Mouse (Mus musculus): ENCODE results near the gene Kat2a. TPM values are rescaled to one million over a fixed set of nuclear protein-coding genes. Genes with fewer than 3 reads are reported as not detected.

Kat2a gene
- total RNA-seq, 2 experiments from 2014 or later = 6.0 to 6.6 TPM

DNA sequence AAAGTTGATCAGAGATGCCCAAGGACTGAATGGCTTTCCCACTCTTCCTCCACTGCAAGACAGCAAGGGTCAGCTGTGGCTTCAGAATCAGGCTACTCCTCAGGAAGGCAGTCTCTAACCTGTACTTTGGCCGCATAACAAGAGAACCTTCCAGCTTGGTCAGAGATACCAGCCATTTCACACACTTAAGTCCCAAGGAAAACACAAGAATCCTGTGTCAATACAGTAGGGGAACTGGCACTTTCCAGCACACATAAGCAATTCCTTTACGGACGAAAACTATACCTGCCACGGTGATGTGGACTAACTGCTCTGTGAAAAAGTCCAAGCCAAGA, 24.4 kb upstream of the Kat2a start:
- no peak for ATAC-seq (replicated peaks; ENCODE audit: low FRiP score, poor library complexity, severe bottlenecking)

GRCm38 (mm10) chr11:100735954-100736745, 23.9 kb upstream of the Kat2a start:
- peak; percentile 28 for ATAC-seq (replicated peaks; ENCODE audit: low FRiP score, poor library complexity, severe bottlenecking)

- ATAC-seq (replicated peaks; ENCODE audit: low FRiP score, poor library complexity, severe bottlenecking) = no peak
Observed at GRCm38 (mm10) chr11:100735134-100735865, 23.0 kb upstream of the Kat2a start.

- ATAC-seq (replicated peaks; ENCODE audit: low FRiP score, poor library complexity, severe bottlenecking) = no peak
Observed at GRCm38 (mm10) chr11:100730477-100731205, 18.4 kb upstream of the Kat2a start.

DNA sequence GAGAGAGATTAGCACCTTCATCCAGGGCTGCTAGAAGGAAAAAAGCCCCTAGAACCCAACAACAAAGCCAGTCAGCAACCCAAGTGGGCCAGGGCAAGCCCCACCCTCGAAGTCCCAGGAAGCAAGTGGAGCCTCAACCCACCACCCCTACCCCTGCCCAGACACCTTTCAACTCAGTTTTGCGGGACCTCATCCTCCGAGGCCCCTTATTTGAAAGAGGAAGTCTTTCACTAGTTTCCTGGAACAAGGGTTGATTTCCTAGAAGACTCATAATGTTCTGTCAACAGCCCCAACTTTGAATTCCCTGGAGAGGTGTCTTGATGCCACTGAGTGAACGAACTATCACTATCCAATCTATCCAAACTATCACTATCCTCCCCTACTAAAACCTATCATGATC, 17.7 kb upstream of the Kat2a start:
- no peak for ATAC-seq (replicated peaks; ENCODE audit: low FRiP score, poor library complexity, severe bottlenecking)

GRCm38 (mm10) chr11:100728601-100729000, 16.3 kb upstream of the Kat2a start:
- no peak for ATAC-seq (replicated peaks; ENCODE audit: low FRiP score, poor library complexity, severe bottlenecking)

DNA sequence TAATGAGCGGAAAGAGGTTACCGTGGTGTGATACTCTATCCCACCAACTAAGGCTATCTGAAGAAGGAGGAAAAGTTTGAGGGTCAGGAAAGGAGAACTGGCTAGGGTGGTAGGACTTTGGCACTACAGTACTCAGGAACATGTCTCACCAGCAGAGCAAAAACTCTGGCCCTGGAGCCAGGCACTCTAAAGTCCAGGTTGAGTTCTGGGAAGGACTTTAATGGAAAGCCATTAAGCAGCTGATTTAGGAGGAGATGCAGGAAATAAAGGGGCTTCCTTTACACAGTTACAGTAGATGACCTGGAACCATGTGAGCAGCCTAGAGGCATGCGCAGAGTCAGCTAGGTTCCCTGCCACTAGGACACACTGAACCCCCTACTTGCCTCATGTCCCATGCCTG, 14.9 kb upstream of the Kat2a start:
- no peak for ATAC-seq (replicated peaks; ENCODE audit: low FRiP score, poor library complexity, severe bottlenecking)

- ATAC-seq (replicated peaks; ENCODE audit: low FRiP score, poor library complexity, severe bottlenecking) = 0 out of 2 replicates have a peak, but pooled peaks have one; percentile 16
Observed at GRCm38 (mm10) chr11:100724919-100725512, 12.8 kb upstream of the Kat2a start.

- 0 out of 2 replicates have a peak, but pooled peaks have one; percentile 1 for ATAC-seq (replicated peaks; ENCODE audit: low FRiP score, poor library complexity, severe bottlenecking)
Observed at GRCm38 (mm10) chr11:100722493-100723028, 10.3 kb upstream of the Kat2a start.

DNA sequence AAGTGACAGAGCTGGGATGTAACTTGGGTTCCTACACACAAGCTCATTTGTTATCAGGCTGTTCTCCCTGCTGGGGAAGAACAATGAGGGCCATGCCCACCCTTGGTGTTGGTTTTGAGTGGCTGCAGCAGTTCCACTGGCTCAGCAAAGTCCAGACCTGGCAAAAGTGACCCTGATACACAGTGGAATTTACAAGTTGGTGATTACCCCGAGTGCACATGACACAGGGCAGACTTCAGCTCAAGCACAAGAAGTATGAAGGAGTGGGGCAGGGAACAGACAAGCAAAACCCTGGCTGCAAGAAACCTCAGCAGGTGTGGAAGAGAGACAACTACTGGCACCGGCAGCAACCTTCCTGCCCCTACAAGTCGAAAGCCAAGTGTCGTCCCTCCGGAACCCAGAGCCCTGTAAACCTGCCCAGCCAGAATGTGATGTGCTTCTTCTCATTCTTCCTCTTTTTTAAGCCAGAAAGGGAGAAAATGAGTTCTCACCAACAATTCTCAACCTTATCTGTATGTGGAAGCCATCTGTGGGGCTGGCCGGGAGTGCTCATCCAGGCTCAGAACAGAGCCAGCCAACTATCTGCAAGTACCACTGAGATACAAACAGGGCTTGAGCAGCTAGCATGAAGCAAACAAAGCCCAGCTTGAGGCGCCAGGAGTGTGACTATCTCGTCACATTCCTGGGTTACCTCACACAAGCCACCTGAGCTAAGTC, 9.7 kb upstream of the Kat2a start:
- ATAC-seq (replicated peaks; ENCODE audit: low FRiP score, poor library complexity, severe bottlenecking) = peak; percentile 44

DNA sequence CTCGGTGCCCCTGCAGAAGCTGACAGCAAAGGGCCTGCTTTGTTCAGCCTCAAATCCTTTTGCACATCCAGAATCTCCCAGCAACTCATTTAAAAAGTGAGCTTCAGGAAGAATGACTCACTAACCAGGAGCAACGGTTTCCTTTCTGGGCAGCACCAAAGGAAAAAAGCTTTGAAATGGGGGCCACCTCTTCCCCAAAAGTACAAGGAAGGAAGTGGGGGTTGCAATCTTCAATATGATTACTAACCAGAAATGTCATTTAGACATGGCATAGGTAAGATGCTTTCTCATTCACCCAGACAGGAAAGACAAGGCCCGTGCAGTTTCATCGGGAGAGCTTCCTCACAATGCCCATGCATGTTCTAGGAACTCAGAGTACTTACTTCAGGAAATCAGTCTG, 9.0 kb upstream of the Kat2a start:
- no peak for ATAC-seq (replicated peaks; ENCODE audit: low FRiP score, poor library complexity, severe bottlenecking)

GRCm38 (mm10) chr11:100720345-100720744, 8.1 kb upstream of the Kat2a start:
- ATAC-seq (replicated peaks; ENCODE audit: low FRiP score, poor library complexity, severe bottlenecking) = no peak

GRCm38 (mm10) chr11:100719893-100720292, 7.6 kb upstream of the Kat2a start:
- no peak for ATAC-seq (replicated peaks; ENCODE audit: low FRiP score, poor library complexity, severe bottlenecking)

- no peak for ATAC-seq (replicated peaks; ENCODE audit: low FRiP score, poor library complexity, severe bottlenecking)
Observed at GRCm38 (mm10) chr11:100719312-100719711, 7.0 kb upstream of the Kat2a start.

DNA sequence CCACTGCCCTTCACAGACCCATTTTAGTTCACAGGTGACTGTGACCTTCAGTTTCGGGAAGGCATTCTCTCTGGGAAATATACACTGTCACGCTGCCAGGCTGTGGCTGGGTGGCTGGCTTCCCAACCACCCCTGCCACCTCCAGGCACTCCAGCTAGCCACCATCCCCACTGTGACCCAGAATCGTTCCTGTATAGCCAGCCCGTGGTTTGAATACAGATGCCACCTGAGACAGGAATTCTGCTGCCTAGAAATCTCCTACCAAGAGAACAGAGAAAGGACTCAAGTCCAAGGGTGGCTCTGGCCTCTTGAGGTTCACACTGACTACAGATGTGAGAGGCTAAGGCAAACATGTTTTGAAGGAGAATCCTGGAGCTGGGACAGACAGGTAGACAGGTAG, 6.6 kb upstream of the Kat2a start:
- ATAC-seq (replicated peaks; ENCODE audit: low FRiP score, poor library complexity, severe bottlenecking) = no peak

DNA sequence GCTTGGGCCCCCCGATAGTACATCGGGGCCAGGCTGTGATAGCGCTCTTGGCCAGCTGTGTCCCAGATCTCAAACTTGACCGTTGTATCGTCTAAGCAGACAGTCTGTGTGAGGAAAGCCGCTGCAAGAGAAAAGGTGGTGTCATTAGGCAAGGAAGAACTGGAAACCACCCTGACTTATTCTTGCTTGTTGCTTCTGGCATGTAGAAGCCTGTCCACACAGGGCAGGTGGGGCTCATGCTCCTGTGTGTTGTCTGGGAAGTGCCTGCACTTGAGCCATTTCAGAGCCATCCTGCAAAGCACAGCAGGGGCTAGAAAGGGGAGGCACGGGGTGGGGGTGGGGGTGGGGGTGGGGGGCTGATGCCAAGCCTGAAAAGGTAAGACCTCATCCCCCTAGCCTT, 6.2 kb upstream of the Kat2a start:
- no peak for ATAC-seq (replicated peaks; ENCODE audit: low FRiP score, poor library complexity, severe bottlenecking)

DNA sequence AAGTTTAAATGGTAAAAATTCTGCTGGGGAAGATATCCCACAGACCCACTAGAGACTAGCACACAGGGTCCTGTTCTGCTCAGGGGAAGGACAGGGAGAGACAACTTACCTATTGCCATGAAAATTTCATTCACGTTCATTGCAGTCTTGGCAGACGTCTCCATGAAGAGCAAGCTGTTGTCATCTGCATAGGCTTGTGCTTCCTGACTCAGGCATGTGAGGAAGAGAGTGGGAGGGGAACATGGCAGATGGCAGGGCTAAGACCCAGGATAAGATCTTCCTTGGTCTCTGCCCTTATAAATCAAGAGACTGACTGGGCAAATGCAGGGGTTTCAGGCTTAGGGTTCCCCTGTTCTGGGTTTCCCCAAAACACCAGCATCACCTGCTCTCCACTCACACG, 4.4 kb upstream of the Kat2a start:
- ATAC-seq (replicated peaks; ENCODE audit: low FRiP score, poor library complexity, severe bottlenecking) = no peak

DNA sequence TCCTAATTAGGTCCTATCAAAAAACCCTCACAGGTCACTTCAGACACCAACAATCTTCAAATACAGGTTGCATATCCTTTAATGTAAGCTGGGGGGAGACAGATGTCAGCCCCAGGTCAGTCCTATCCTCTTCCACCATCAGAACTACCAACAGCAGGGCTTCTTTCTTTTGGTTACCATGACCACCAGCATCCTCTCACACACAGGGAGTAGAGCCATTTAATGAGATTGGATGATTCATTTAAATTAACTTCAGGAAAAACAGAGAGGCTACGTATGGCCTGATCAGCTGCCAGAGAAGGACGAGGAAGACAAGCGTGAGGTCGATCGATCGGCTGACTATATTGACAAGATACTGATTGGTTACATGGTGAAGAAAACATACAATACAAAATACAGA, 2.7 kb upstream of the Kat2a start:
- no peak for ATAC-seq (replicated peaks; ENCODE audit: low FRiP score, poor library complexity, severe bottlenecking)

DNA sequence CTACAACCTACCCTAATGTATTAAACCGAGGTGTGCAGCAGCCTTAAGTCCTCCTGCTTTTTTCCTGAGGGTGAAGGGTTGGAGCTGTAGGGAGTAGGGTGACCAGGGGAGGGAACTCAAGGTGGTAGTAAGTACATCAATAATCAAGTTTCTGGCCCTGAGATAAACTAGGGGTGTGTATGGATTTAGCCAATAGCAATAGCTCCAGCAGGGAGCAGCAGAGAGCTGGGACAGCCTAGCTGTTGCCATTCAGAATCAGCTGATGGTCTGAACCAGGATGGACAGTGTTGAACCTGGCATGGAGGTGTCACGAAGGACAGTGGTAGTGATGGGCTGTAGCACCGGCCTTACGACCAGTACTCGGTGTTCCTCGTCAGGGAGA, 2.3 kb upstream of the Kat2a start:
- ATAC-seq (replicated peaks; ENCODE audit: low FRiP score, poor library complexity, severe bottlenecking) = peak; percentile 75
